Mouse (Mus musculus) cortical plate, adult 2 months (tissue): ENCODE data around the gene Rlbp1. TPM values are rescaled to one million over a fixed set of nuclear protein-coding genes. Genes with fewer than 3 reads are reported as not detected.

Source experiments
- H3K27ac ChIP-seq: fragments of 200-500 bp; 2 replicates; pipeline ENCODE4 v1.5.1; 2012; ENCODE audit warnings: low read length, control low read depth, inconsistent platforms; ENCODE audit not compliant: insufficient read depth
- H3K4me1 ChIP-seq: fragments of 200-500 bp; 2 replicates; pipeline ENCODE4 v1.6.1; 2011; ENCODE audit warnings: low read length; ENCODE audit not compliant: control insufficient read depth, insufficient read depth
- H3K4me3 ChIP-seq: fragments of 200-500 bp; 2 replicates; pipeline ENCODE4 v1.5.1; 2011; ENCODE audit warnings: mild to moderate bottlenecking, low read length, control low read depth; ENCODE audit not compliant: insufficient read depth
- CTCF ChIP-seq: fragments of 200-500 bp; IDR thresholded peaks from 2 replicates; pipeline ENCODE4 v1.5.1; 2011; ENCODE audit warnings: mild to moderate bottlenecking, control low read depth, low read length; ENCODE audit not compliant: insufficient read depth; ENCODE audit errors: extremely low read depth
- POLR2A ChIP-seq: fragments of 200-500 bp; IDR thresholded peaks from 2 replicates; pipeline ENCODE4 v1.6.1; 2011; ENCODE audit warnings: mild to moderate bottlenecking, low read length, control low read depth; ENCODE audit not compliant: insufficient read depth; ENCODE audit errors: extremely low read depth
- polyA plus RNA-seq: library from polyadenylated mRNA; depleted of rRNA; stranded (reverse); fragments of >200 nt; gene quantifications from 2 replicates; pipeline ENCODE4 v1.2.3, GENCODE M21; 2012

Gene Rlbp1
- polyA plus RNA-seq, 1 experiment = 28.1 TPM

GRCm38 (mm10) chr7:79395186-79395585, 8.3 kb upstream of the Rlbp1 start:
- H3K27ac ChIP-seq = no peak overlapping the region
- H3K4me3 ChIP-seq = no peak overlapping the region
- no peaks in the 10 kb centered on the region for H3K4me1 ChIP-seq
- TF ChIP-seq POLR2A (no peak), CTCF (no peak)

- Histone ChIP-seq H3K4me3 (no peak overlapping the region), H3K4me1 (no peaks in the 10 kb centered on the region), H3K27ac (no peak overlapping the region)
- no peak for TF ChIP-seq CTCF
- TF ChIP-seq POLR2A = no peak
Measured at GRCm38 (mm10) chr7:79394666-79395065, 7.8 kb upstream of the Rlbp1 start.

- Histone ChIP-seq H3K27ac (no peak overlapping the region), H3K4me3 (no peak overlapping the region), H3K4me1 (no peaks in the 10 kb centered on the region)
- no peak for TF ChIP-seq POLR2A
- no peak for TF ChIP-seq CTCF
Measured at GRCm38 (mm10) chr7:79393924-79394323, 7.1 kb upstream of the Rlbp1 start.

- no peak overlapping the region for H3K27ac ChIP-seq
- H3K4me3 ChIP-seq = no peak overlapping the region; the same call in 1 of the 2 replicates
- no peaks in the 10 kb centered on the region for H3K4me1 ChIP-seq
- TF ChIP-seq POLR2A (no peak), CTCF (0 out of 2 replicates have a peak, but pooled peaks have one; percentile 14)
Measured at GRCm38 (mm10) chr7:79392860-79393513, 6.1 kb upstream of the Rlbp1 start.

GRCm38 (mm10) chr7:79391883-79392649, 5.2 kb upstream of the Rlbp1 start, which contains the start of gene Fanci:
Gene Fanci (plus strand): TSS chr7:79391929.
- no peaks in the 10 kb centered on the region for H3K4me1 ChIP-seq
- TF ChIP-seq CTCF (no peak), POLR2A (peak; percentile 60; the same call in 1 of the 2 replicates)
- H3K27ac ChIP-seq = peak within 1 kb of the TSS; percentile 45; the same call in 1 of the 2 replicates

GRCm38 (mm10) chr7:79391471-79391870, 4.6 kb upstream of the Rlbp1 start:
- Histone ChIP-seq H3K4me1 (no peaks in the 10 kb centered on the region), H3K4me3 (peak overlapping the region; percentile 50), H3K27ac (0 out of 2 replicates have a peak overlapping the region, but pooled peaks have one; percentile 45)
- no peak for TF ChIP-seq POLR2A
- no peak for TF ChIP-seq CTCF

More at GRCm38 (mm10) chr7:79391883-79392649, 5.2 kb upstream of the Rlbp1 start, which contains the start of gene Fanci:
- peak within 1 kb of the TSS; percentile 50 for H3K4me3 ChIP-seq

- no peak overlapping the region for H3K27ac ChIP-seq
- TF ChIP-seq POLR2A (no peak), CTCF (no peak)
- no peak overlapping the region for H3K4me3 ChIP-seq
- H3K4me1 ChIP-seq = no peaks in the 10 kb centered on the region
Measured at GRCm38 (mm10) chr7:79390141-79390708, 3.4 kb upstream of the Rlbp1 start.

GRCm38 (mm10) chr7:79388671-79389206, 1.9 kb upstream of the Rlbp1 start:
- Histone ChIP-seq H3K4me1 (no peaks in the 10 kb centered on the region), H3K4me3 (no peak overlapping the region), H3K27ac (no peak overlapping the region)
- TF ChIP-seq POLR2A (no peak), CTCF (no peak)

GRCm38 (mm10) chr7:79387991-79388390, 1.1 kb upstream of the Rlbp1 start:
- Histone ChIP-seq H3K27ac (no peak overlapping the region), H3K4me1 (no peaks in the 10 kb centered on the region), H3K4me3 (no peak overlapping the region)
- no peak for TF ChIP-seq POLR2A
- TF ChIP-seq CTCF = no peak

- no peak for TF ChIP-seq POLR2A
- no peak for TF ChIP-seq CTCF
Measured at GRCm38 (mm10) chr7:79387140-79387539, 292 bp upstream of the Rlbp1 start.

More at GRCm38 (mm10) chr7:79387140-79387539, 292 bp upstream of the Rlbp1 start:
- Histone ChIP-seq H3K4me3 (no peak overlapping the region), H3K27ac (no peak overlapping the region), H3K4me1 (no peaks in the 10 kb centered on the region)
